Comparison of ENCODE assay signal across 28 mouse cellular contexts in the genomic region with DNA sequence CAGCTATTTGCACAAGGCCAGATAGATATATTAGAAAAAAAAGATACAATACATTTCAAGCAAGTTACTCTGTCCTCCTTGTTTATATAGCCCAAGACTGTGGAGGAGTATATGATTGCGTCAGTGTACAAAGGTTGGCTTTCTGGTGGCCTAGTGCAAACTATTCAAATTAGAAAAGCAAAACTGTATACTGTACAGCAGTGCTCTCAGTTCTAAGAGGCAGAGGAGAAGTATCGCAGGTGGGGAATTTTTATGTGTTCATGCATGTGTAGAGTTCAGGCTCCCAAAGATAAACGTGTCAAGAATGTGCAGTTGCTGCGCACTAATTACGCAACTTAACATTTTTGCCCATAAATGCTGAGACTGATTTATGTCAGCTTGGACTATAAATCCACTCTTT. TPM values are rescaled to one million over a fixed set of nuclear protein-coding genes. Genes with fewer than 3 reads are reported as not detected.
DNase-seq lines count a peak whose midpoint lies in the region; ATAC-seq and TF ChIP-seq lines count a peak whose summit lies in the region.
"Had no signal": no experiment of that assay in that cellular context is flagged by ENCODE, and none has a peak within 500 bp of the region (broad histone marks: within the 10 kb centered on the region; RNA-seq: fewer than 3 reads in every experiment).

No protein-coding gene starts in this region.

- no peaks in the 10 kb centered on the region for H3K36me3 ChIP-seq in kidney, embryonic 16.5 days (ENCODE audit: insufficient read depth, low read length)
- H3K36me3 ChIP-seq in lung, postnatal 0 days (ENCODE audit: insufficient read depth, low read length) = no peaks in the 10 kb centered on the region
- no peaks in the 10 kb centered on the region for H3K36me3 ChIP-seq in intestine, embryonic 15.5 days
- no peaks in the 10 kb centered on the region for H3K36me3 ChIP-seq in stomach, postnatal 0 days (ENCODE audit: control insufficient read depth, insufficient read depth, low read length)
- H3K36me3 ChIP-seq: embryonic facial prominence, embryonic 13.5 days; hindbrain, embryonic 13.5 days; limb, embryonic 13.5 days; midbrain, embryonic 13.5 days had no signal

- no peak for TF ChIP-seq EP300 in lung, postnatal 0 days (IDR thresholded peaks at IDR 0.05)
- TF ChIP-seq EP300 in stomach, postnatal 0 days (optimal IDR thresholded peaks at IDR 0.05) = no peak

- H3K27me3 ChIP-seq in kidney, embryonic 16.5 days (ENCODE audit: insufficient read depth, low read length) = no peaks in the 10 kb centered on the region
- H3K27me3 ChIP-seq in lung, postnatal 0 days (replicated peaks; ENCODE audit: insufficient read depth, low read length) = no peaks in the 10 kb centered on the region
- no peaks in the 10 kb centered on the region for H3K27me3 ChIP-seq in intestine, embryonic 15.5 days (replicated peaks)
- H3K27me3 ChIP-seq in stomach, postnatal 0 days (ENCODE audit: control insufficient read depth, insufficient read depth, low read length) = no peaks in the 10 kb centered on the region
- H3K27me3 ChIP-seq: embryonic facial prominence, embryonic 13.5 days; hindbrain, embryonic 13.5 days; limb, embryonic 13.5 days; midbrain, embryonic 13.5 days had no signal

- no peaks in the 10 kb centered on the region for H3K9me3 ChIP-seq in kidney, embryonic 16.5 days (ENCODE audit: low read length)
- no peaks in the 10 kb centered on the region for H3K9me3 ChIP-seq in lung, postnatal 0 days (ENCODE audit: low read length)
- H3K9me3 ChIP-seq in intestine, embryonic 15.5 days = no peaks in the 10 kb centered on the region
- no peaks in the 10 kb centered on the region for H3K9me3 ChIP-seq in stomach, postnatal 0 days (ENCODE audit: control insufficient read depth, low read length)
- H3K9me3 ChIP-seq: embryonic facial prominence, embryonic 13.5 days; hindbrain, embryonic 13.5 days; limb, embryonic 13.5 days; midbrain, embryonic 13.5 days had no signal

- no peak overlapping the region for H3K27ac ChIP-seq in kidney, embryonic 16.5 days (ENCODE audit: low read length)
- no peak overlapping the region for H3K27ac ChIP-seq in lung, postnatal 0 days (ENCODE audit: low read length)
- no peak overlapping the region for H3K27ac ChIP-seq in intestine, embryonic 15.5 days
- H3K27ac ChIP-seq in stomach, postnatal 0 days (replicated peaks) = no peak overlapping the region
- H3K27ac ChIP-seq: embryonic facial prominence, embryonic 13.5 days; hindbrain, embryonic 13.5 days; limb, embryonic 13.5 days; liver, embryonic 14.5 days; macrophage; midbrain, embryonic 13.5 days had no signal

- peak; percentile 51; the same call in 1 of the 2 replicates for ATAC-seq in kidney, embryonic 16.5 days (ENCODE audit: low FRiP score, low TSS enrichment)
- ATAC-seq in lung, postnatal 0 days = no peak
- ATAC-seq in intestine, embryonic 15.5 days = peak; percentile 71
- peak; percentile 73; the same call in 1 of the 2 replicates for ATAC-seq in stomach, postnatal 0 days (ENCODE audit: low FRiP score, low TSS enrichment)
- ATAC-seq: forebrain, embryonic 16.5 days; midbrain, embryonic 13.5 days had no signal

- H3K4me1 ChIP-seq in kidney, embryonic 16.5 days (ENCODE audit: insufficient read depth, low read length) = peaks cover 12% of the 10 kb centered on the region; the same call in 1 of the 2 replicates
- H3K4me1 ChIP-seq in lung, postnatal 0 days (ENCODE audit: insufficient read depth, low read depth, low read length) = no peaks in the 10 kb centered on the region
- H3K4me1 ChIP-seq in lung, adult 2 months (ENCODE audit: control insufficient read depth, insufficient read depth, low read length) = no peaks in the 10 kb centered on the region
- no peaks in the 10 kb centered on the region for H3K4me1 ChIP-seq in intestine, embryonic 15.5 days (replicated peaks)
- no peaks in the 10 kb centered on the region for H3K4me1 ChIP-seq in stomach, postnatal 0 days (replicated peaks; ENCODE audit: control insufficient read depth, insufficient read depth)
- H3K4me1 ChIP-seq: embryonic facial prominence, embryonic 13.5 days; hindbrain, embryonic 13.5 days; limb, embryonic 13.5 days; midbrain, embryonic 13.5 days had no signal

- no peak overlapping the region for H3K4me2 ChIP-seq in kidney, embryonic 16.5 days (replicated peaks; ENCODE audit: low read depth, low read length)
- H3K4me2 ChIP-seq in lung, postnatal 0 days (replicated peaks; ENCODE audit: low read depth, low read length) = no peak overlapping the region
- no peak overlapping the region for H3K4me2 ChIP-seq in intestine, embryonic 15.5 days (replicated peaks)
- H3K4me2 ChIP-seq in stomach, postnatal 0 days (replicated peaks; ENCODE audit: low read depth) = no peak overlapping the region
- H3K4me2 ChIP-seq: embryonic facial prominence, embryonic 13.5 days; heart, embryonic 11.5 days; hindbrain, embryonic 13.5 days; limb, embryonic 13.5 days; midbrain, embryonic 13.5 days had no signal

- H3K4me3 ChIP-seq in kidney, embryonic 16.5 days (ENCODE audit: low read length) = no peak overlapping the region
- H3K4me3 ChIP-seq in lung, postnatal 0 days (ENCODE audit: low read depth, low read length) = no peak overlapping the region
- H3K4me3 ChIP-seq in lung, adult 2 months (replicated peaks; ENCODE audit: extremely low read depth, low read depth, low read length) = no peak overlapping the region
- no peak overlapping the region for H3K4me3 ChIP-seq in intestine, embryonic 15.5 days (replicated peaks)
- H3K4me3 ChIP-seq in stomach, postnatal 0 days (ENCODE audit: low read depth, low read length) = no peak overlapping the region
- H3K4me3 ChIP-seq: embryonic facial prominence, embryonic 13.5 days; hindbrain, embryonic 13.5 days; limb, embryonic 13.5 days; midbrain, embryonic 13.5 days had no signal

- no peak overlapping the region for H3K9ac ChIP-seq in kidney, embryonic 16.5 days (replicated peaks; ENCODE audit: low read length)
- no peak overlapping the region for H3K9ac ChIP-seq in lung, postnatal 0 days (replicated peaks; ENCODE audit: low read depth)
- no peak overlapping the region for H3K9ac ChIP-seq in intestine, embryonic 15.5 days
- no peak overlapping the region for H3K9ac ChIP-seq in stomach, postnatal 0 days (ENCODE audit: low read length)
- H3K9ac ChIP-seq: embryonic facial prominence, embryonic 13.5 days; hindbrain, embryonic 13.5 days; limb, embryonic 13.5 days; liver, embryonic 14.5 days; midbrain, embryonic 13.5 days had no signal

- TF ChIP-seq CTCF in lung, postnatal 0 days (IDR thresholded peaks at IDR 0.05) = no peak
- TF ChIP-seq CTCF in lung, adult 2 months (IDR thresholded peaks at IDR 0.05; ENCODE audit: insufficient read depth, low read length) = no peak
- no peak for TF ChIP-seq CTCF in stomach, postnatal 0 days (IDR thresholded peaks at IDR 0.05; ENCODE audit: low read depth)

- no peak for DNase-seq in kidney, adult 18-20 months
- peak; percentile 14 for DNase-seq in lung, postnatal 0 days (ENCODE audit: low spot score)
- no peak for DNase-seq in lung, adult 2 months
- DNase-seq in stomach, postnatal 0 days (ENCODE audit: low spot score) = no peak
- no peak for DNase-seq in frontal cortex, postnatal 25 days (ENCODE audit: low spot score in 2 of 2)
- no peak for DNase-seq in thymus, adult 18-20 months
- DNase-seq: adrenal gland, postnatal 14 days; cerebellum, adult 11-12 months; cerebellum, adult 9-11 months; gastrocnemius, postnatal 14 days; heart, adult 11 months; heart, postnatal 36 days; kidney, adult 8-10 months; kidney, postnatal 4 days; retina, postnatal 1 day; right cerebral cortex, postnatal 14 days; thymus, adult 2 months; thymus, postnatal 36 days had no signal

- WGBS in kidney, embryonic 16.5 days = 38% methylated on average over 5 of the region's 5 CpGs
- WGBS in lung, postnatal 0 days = 52% methylated on average over 5 of the region's 5 CpGs
- WGBS in lung, adult 2 months = 72% methylated on average over 5 of the region's 5 CpGs
- 53% methylated on average over 5 of the region's 5 CpGs for WGBS in intestine, embryonic 15.5 days
- WGBS in stomach, postnatal 0 days = 59% methylated on average over 5 of the region's 5 CpGs

- TF ChIP-seq POLR2A in lung, adult 2 months (IDR thresholded peaks at IDR 0.05; ENCODE audit: borderline replicate concordance, extremely low read depth, low read depth, low read length) = no peak

RNA-seq across cellular contexts. Expression of a gene that starts 31.0 kb away (rescaled TPM):
- 238 and 243 TPM in 2 replicates for polyA plus RNA-seq in kidney, embryonic 16.5 days (2015; fragmentation: Nextera tagmentation; extraction: Ambion mirVana)
- 249 and 273 TPM in 2 replicates for polyA plus RNA-seq in lung, postnatal 0 days (2015; fragmentation: Nextera tagmentation; extraction: Ambion mirVana)
- 24.4 and 37.4 TPM in 2 replicates for polyA plus RNA-seq in lung, adult 2 months (2012; rRNA removed)
- polyA plus RNA-seq in intestine, embryonic 15.5 days (2015; fragmentation: Nextera tagmentation; extraction: Ambion mirVana) = 338 and 366 TPM in 2 replicates
- polyA plus RNA-seq in stomach, postnatal 0 days (2015; fragmentation: Nextera tagmentation; extraction: Ambion mirVana) = 199 and 301 TPM in 2 replicates
